Mouse (Mus musculus) layer of hippocampus, adult 11-12 months (tissue): ENCODE data around the gene Cdh13.
A peak's percentile ranks its signal among the peaks of the same experiment; 100 is the strongest.

Experiments
- DNase-seq: peaks from one replicate; pipeline ENCODE4 v3.0.0; 2022; ENCODE audit warnings: low spot score

Cdh13 gene

GRCm38 (mm10) chr8:118306957-118307356 lies 23.4 kb downstream of the Cdh13 start:
- no peak for DNase-seq

DNA sequence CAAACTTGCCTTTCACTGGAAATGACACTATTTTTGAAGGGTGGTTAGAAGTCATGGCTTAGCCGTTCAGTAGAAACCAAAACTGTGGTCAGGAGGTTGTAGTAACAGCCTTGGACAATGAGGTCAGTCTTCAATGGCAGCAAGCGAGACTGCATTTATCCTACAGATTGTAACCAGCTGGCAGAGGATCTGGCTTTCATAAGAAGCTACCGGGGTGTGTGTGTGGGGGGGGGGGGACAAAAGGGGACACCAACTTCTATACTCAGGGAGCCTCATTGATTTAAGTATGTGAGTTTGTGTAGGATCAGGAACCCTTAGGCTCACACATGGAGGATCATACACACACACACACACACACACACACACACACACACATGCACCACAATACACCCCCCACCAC lies 25.6 kb downstream of the Cdh13 start:
- no peak for DNase-seq

GRCm38 (mm10) chr8:118313426-118314187 lies 30.1 kb downstream of the Cdh13 start:
- no peak for DNase-seq

- DNase-seq, result no peak
These were observed 30.6 kb downstream of the Cdh13 start for GRCm38 (mm10) chr8:118314188-118314563.

DNA sequence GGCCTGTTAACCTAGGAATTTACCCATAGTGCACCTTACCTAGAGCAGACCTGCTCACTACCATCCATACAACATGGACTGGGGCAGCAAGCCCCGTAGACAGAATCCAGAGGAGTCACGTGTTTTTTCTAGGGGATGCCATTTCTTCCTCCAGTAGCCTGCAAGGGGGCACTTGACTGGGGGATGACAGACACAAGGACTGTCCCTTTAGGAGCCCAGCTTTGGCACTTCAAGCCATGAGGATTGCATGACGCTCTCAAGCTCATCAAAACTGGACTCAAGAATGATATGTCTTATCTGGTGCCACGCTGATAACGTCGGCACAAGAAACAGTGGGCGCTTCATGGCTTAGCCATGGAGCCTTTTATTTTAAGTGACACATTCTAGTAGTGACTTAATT lies 31.4 kb downstream of the Cdh13 start:
- no peak for DNase-seq

DNA sequence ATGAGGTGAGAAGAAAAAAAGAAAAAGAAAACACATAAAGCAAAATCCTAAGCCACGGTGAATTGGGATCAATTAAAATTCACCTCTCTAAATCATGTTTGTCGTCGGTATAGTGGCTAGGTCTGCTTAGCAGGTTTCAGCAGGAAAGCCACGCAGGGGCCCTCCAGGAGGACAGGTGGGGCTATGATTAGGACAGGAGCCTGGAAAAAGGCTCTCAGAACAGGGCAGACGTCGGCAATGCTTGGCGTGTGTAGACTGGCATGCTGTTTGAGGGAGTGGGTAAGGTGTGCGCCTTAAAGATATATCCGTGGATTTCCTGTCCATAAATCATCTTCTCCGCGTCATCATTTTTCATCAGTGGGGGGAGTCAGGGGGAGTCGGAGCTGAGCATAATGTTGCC lies 32.9 kb downstream of the Cdh13 start:
- no peak for DNase-seq

GRCm38 (mm10) chr8:118320566-118320965 lies 37.0 kb downstream of the Cdh13 start:
- no peak for DNase-seq

GRCm38 (mm10) chr8:118323421-118323820 lies 39.9 kb downstream of the Cdh13 start:
- no peak for DNase-seq

GRCm38 (mm10) chr8:118334933-118335332 lies 51.4 kb downstream of the Cdh13 start:
- DNase-seq, result no peak

GRCm38 (mm10) chr8:118339711-118340110 lies 56.2 kb downstream of the Cdh13 start:
- no peak for DNase-seq

DNA sequence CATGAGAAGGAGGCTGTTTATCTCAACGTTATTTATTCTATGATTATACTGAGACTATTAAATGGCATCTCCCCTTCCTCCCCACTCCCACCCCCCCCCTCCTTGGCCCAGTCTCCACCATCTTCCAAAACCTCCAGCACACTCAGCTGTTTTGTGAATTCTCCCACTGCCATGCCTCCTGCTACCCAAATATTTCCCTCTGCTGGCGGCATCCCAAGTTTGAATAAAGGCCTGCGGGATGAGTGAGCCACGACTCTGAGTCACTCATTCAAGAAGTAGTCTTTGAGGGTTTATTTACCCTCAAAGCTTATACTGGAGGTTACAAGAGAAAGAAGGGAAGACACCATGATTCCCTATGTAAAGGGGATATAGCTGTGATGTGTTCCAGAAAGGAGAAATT lies 59.7 kb downstream of the Cdh13 start:
- DNase-seq, result peak; percentile 25

DNA sequence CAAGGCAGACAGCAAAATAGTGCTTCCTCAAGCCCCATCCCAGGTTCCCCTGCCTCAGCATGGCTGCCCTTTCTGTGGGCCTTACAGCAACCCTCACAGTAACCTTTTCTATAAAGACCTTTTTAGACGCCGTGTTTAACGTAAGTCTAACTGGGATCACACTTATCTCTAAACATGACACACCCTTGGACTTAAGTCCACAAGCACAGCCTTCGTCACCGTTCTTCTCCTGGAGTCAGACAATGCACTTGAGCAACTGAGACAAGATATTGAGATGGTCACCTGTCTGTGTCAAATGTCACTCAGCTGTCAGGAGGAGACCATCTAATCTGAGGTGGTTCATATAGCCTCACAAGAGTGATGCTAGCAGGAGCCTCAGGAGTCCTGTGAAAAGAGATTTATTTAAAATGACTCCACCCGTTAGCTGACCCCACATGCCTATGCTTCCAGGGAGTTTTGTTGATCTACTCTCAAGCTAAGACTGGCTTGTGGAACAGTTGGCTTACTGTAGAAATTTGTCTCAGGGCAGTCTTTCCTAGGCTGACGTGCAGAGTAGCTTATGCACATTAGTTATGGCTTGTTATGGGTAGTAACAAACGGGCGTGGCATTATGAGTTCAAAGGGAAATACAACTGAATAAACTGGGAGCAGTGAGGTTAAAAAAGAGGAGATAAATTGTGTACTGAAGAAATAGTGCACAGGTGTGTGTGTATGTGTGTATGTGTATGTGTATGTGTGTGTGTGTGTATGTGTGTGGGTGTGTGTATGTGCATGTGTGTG lies 65.4 kb downstream of the Cdh13 start:
- no peak for DNase-seq

- DNase-seq, result no peak
These were observed 66.6 kb downstream of the Cdh13 start for GRCm38 (mm10) chr8:118350136-118350535.

DNA sequence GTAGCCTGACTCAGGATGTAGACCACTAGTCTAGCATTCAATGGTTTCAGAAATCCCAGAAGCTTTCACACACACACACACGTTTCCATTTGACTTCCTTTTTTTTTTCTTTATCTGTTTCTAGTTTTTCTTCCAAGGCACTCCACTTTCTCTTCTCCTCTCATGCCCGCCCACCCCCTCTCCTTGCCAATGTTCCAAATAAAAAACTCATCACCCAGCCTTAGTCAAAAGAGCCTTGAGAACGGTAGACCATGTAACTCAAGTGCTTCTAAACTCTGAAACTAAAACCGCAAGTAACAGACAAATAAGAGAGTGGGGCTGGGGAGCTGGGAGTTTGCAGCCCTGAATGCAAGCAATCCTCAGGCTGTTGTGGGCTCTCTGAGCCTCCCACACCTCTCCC lies 69.5 kb downstream of the Cdh13 start:
- DNase-seq, result no peak

GRCm38 (mm10) chr8:118357067-118357466 lies 73.5 kb downstream of the Cdh13 start:
- DNase-seq, result no peak

GRCm38 (mm10) chr8:118357596-118357995 lies 74.1 kb downstream of the Cdh13 start:
- DNase-seq, result no peak

DNA sequence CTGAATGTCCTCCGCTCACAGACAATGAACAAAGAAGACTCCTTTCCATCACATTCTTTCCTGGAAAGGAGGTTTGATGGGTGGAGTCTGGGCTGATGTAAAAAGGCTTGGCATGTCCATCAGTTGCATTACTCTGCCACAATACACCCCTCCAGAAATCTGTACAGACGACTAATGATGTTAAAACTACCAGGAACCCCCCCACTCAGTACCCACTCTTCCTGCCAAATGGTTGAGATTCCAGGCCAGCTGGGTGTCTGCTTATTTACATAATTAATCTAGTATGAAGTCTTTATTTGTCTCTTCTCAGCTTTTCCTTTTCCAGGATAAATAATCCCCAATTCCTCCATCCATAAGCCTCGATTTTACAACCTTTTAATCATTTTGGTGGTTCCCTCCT lies 80.2 kb downstream of the Cdh13 start:
- no peak for DNase-seq

- no peak for DNase-seq
These were observed 89.6 kb downstream of the Cdh13 start for GRCm38 (mm10) chr8:118373092-118373491.

DNA sequence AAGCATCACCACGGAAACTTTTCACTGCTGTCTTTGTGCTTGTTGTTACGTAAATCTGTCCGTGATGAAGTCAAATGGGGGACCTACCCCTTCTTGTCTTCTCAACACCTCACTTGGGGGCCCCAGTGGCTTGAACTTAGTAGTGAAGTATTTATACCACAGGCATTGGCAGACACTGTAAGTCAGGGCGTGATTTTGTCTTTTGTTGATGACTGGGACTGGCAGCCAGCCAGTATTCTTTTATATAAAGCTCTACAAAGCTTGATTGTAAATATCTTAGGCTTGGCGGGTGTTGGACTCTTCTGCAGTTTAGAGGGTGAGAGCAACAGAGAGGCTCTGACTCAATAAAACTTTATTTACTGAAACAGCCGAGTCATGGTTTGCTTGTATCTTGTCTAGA lies 91.2 kb downstream of the Cdh13 start:
- no peak for DNase-seq

DNA sequence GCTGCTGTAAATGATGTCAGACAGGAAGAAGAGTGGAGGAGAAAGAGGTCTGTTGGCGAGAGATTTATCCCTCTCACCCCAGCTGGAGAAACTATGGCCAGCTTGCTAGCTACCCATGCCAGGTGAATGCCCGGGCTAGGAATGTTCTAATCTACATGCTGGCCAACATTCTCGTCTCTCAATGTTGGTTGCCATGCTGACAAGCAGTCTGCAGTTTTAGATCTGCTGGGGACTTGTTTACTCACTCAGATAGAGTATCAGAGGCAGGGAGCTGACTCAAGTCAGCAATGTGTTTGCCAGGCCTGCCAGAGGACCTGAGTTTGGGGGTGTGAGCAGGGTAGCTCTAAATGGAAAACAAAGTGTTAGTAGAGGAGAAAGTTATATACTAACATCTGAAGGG lies 93.3 kb downstream of the Cdh13 start:
- no peak for DNase-seq

GRCm38 (mm10) chr8:118378985-118379384 lies 95.5 kb downstream of the Cdh13 start:
- DNase-seq, result no peak

- peak; percentile 24 for DNase-seq
These were observed 96.1 kb downstream of the Cdh13 start for GRCm38 (mm10) chr8:118379657-118380056.

DNA sequence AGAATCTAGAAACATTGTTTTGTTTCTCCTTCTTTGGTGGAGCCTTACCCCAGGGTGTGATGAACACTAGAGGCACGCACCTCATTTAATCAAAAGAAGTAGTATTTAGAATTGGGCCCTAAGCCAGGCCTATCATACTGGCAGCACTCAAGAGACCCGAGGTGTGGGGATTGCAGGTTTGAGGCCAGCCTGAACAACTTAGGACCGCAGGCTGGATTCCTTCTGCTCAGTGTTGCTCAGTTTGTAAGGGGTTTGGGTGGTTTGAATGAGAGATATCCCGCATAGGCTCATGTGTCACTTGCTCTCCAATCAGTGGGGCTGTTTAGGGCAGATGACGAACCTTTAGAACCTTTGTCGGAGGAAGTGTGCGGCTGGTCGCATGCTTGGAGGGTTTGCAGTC lies 96.5 kb downstream of the Cdh13 start:
- DNase-seq, result no peak

GRCm38 (mm10) chr8:118380782-118381181 lies 97.2 kb downstream of the Cdh13 start:
- DNase-seq, result no peak
